Mouse (Mus musculus): ENCODE measurements around the gene Olfr1232.

- no peak for TF ChIP-seq CTCF (IDR thresholded peaks at IDR 0.05; ENCODE audit: insufficient read depth, low read depth, low read length)
- TF ChIP-seq POLR2A (IDR thresholded peaks at IDR 0.05; ENCODE audit: insufficient read depth, low read depth, low read length): no peak
These were observed 41.6 kb downstream of the Olfr1232 start, which contains the start of gene Olfr1229 for GRCm38 (mm10) chr2:89287914-89288313.
